Mouse (Mus musculus): ENCODE data around the gene Rheb. TPM values are rescaled to one million over a fixed set of nuclear protein-coding genes. Genes with fewer than 3 reads are reported as not detected.

Gene Rheb
- polyA plus RNA-seq, 1 experiment = 47.8 TPM

DNA sequence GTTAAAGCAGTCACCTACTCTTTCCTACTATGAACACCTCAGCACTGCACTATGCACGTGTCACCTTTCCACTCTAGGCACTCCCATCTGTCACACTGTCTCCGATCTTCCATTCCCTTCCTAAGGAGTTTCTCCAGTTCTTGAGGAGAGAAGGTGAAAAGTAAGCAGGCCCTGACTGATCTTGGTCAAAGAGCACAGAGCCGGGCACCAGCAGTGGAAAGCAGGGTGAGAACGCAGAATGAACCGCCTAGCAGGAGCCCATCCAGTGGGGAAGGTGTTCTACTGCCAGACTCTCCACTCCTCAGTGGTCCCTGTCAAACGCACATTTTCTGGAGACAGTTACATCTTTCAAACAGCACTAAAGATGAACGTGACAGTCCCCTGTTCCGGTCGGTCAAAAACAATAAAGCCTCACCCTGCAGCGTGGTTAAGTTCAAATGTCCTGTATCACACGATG lies 1.4 kb downstream of the Rheb start:
- TF ChIP-seq FOSL1 (IDR thresholded peaks at IDR 0.05; ENCODE audit: insufficient read depth, low read length, poor library complexity, severe bottlenecking) (no peak), USF1 (IDR thresholded peaks at IDR 0.05; ENCODE audit: low read depth) (no peak), CTCF (IDR thresholded peaks at IDR 0.05; ENCODE audit: control insufficient read depth, insufficient read depth, insufficient read length) (no peak), MAX (IDR thresholded peaks at IDR 0.05) (no peak), MYOD1 (IDR thresholded peaks at IDR 0.05; ENCODE audit: control insufficient read depth, insufficient read length, low read depth) (no peak), CEBPB (IDR thresholded peaks at IDR 0.05; ENCODE audit: low read depth) (no peak), MYOG (IDR thresholded peaks at IDR 0.05; ENCODE audit: control insufficient read depth, extremely low read depth, insufficient read length) (no peak)
- H3K27me3 ChIP-seq (ENCODE audit: control insufficient read depth, insufficient read depth, insufficient read length) = no peaks in the 10 kb centered on the region
- peaks cover 60% of the 10 kb centered on the region for H3K79me2 ChIP-seq (ENCODE audit: control insufficient read depth, insufficient read depth)
- H3ac ChIP-seq (ENCODE audit: control insufficient read depth, insufficient read length, low read depth) = peak overlapping the region; percentile 99
- H3K36me3 ChIP-seq (ENCODE audit: control insufficient read depth, insufficient read depth) = no peaks in the 10 kb centered on the region
- peak overlapping the region; percentile 92 for H3K4me3 ChIP-seq (ENCODE audit: insufficient read depth, poor library complexity, severe bottlenecking)
- peaks cover 58% of the 10 kb centered on the region for H3K79me3 ChIP-seq (ENCODE audit: low read depth)

- no peak overlapping the region for H3ac ChIP-seq (ENCODE audit: control insufficient read depth, insufficient read length, low read depth)
- peaks cover 98% of the 10 kb centered on the region for H3K79me3 ChIP-seq (ENCODE audit: low read depth)
- no peak overlapping the region for H3K4me3 ChIP-seq (ENCODE audit: insufficient read depth, poor library complexity, severe bottlenecking)
- no peaks in the 10 kb centered on the region for H3K36me3 ChIP-seq (ENCODE audit: control insufficient read depth, insufficient read depth)
- no peaks in the 10 kb centered on the region for H3K27me3 ChIP-seq (ENCODE audit: control insufficient read depth, insufficient read depth, insufficient read length)
- H3K79me2 ChIP-seq (ENCODE audit: control insufficient read depth, insufficient read depth) = peaks cover 100% of the 10 kb centered on the region
- TF ChIP-seq MAX (IDR thresholded peaks at IDR 0.05) (no peak), MYOD1 (IDR thresholded peaks at IDR 0.05; ENCODE audit: control insufficient read depth, insufficient read length, low read depth) (no peak), CEBPB (IDR thresholded peaks at IDR 0.05; ENCODE audit: low read depth) (no peak), USF1 (IDR thresholded peaks at IDR 0.05; ENCODE audit: low read depth) (no peak), MYOG (IDR thresholded peaks at IDR 0.05; ENCODE audit: control insufficient read depth, extremely low read depth, insufficient read length) (no peak)
Observed at GRCm38 (mm10) chr5:24834491-24834890, 7.9 kb downstream of the Rheb start.

- Histone ChIP-seq H3K27me3 (ENCODE audit: control insufficient read depth, insufficient read depth, insufficient read length) (no peaks in the 10 kb centered on the region), H3ac (ENCODE audit: control insufficient read depth, insufficient read length, low read depth) (no peak overlapping the region), H3K36me3 (ENCODE audit: control insufficient read depth, insufficient read depth) (no peaks in the 10 kb centered on the region), H3K79me2 (ENCODE audit: control insufficient read depth, insufficient read depth) (peaks cover 100% of the 10 kb centered on the region), H3K4me3 (ENCODE audit: insufficient read depth, poor library complexity, severe bottlenecking) (no peak overlapping the region), H3K79me3 (ENCODE audit: low read depth) (peaks cover 98% of the 10 kb centered on the region)
- no peak for TF ChIP-seq CEBPB (IDR thresholded peaks at IDR 0.05; ENCODE audit: low read depth)
- no peak for TF ChIP-seq MYOG (IDR thresholded peaks at IDR 0.05; ENCODE audit: control insufficient read depth, extremely low read depth, insufficient read length)
- TF ChIP-seq USF1 (IDR thresholded peaks at IDR 0.05; ENCODE audit: low read depth) = no peak
- no peak for TF ChIP-seq MAX (IDR thresholded peaks at IDR 0.05)
- no peak for TF ChIP-seq MYOD1 (IDR thresholded peaks at IDR 0.05; ENCODE audit: control insufficient read depth, insufficient read length, low read depth)
- no peak for TF ChIP-seq FOSL1 (IDR thresholded peaks at IDR 0.05; ENCODE audit: insufficient read depth, low read length, poor library complexity, severe bottlenecking)
- no peak for TF ChIP-seq CTCF (IDR thresholded peaks at IDR 0.05; ENCODE audit: control insufficient read depth, insufficient read depth, insufficient read length)
Observed at GRCm38 (mm10) chr5:24831912-24832311, 10.5 kb downstream of the Rheb start.

DNA sequence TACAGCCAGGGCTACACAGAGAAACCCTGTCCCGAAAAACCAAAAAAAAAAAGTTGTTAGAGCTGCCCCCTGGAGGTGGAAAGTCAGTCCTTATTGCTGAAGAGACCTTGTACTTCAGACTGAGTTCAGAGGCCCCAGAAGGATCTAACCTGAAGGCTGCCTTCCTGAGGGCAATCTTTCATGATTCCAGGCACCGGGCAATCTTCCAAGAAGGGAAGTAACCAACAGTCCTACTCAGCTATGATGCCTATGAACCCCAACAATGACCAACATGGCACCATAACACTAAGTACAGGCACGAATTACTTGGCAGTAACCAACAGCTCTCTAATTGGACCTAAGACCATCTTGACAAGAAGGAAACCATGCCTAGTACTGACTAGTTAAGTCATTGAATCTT lies 14.0 kb downstream of the Rheb start:
- Histone ChIP-seq H3K4me3 (ENCODE audit: insufficient read depth, poor library complexity, severe bottlenecking) (no peak overlapping the region), H3K36me3 (ENCODE audit: control insufficient read depth, insufficient read depth) (no peaks in the 10 kb centered on the region), H3K27me3 (ENCODE audit: control insufficient read depth, insufficient read depth, insufficient read length) (no peaks in the 10 kb centered on the region), H3K79me2 (ENCODE audit: control insufficient read depth, insufficient read depth) (peaks cover 100% of the 10 kb centered on the region), H3K79me3 (ENCODE audit: low read depth) (peaks cover 100% of the 10 kb centered on the region), H3ac (ENCODE audit: control insufficient read depth, insufficient read length, low read depth) (no peak overlapping the region)
- TF ChIP-seq FOSL1 (IDR thresholded peaks at IDR 0.05; ENCODE audit: insufficient read depth, low read length, poor library complexity, severe bottlenecking) = no peak
- TF ChIP-seq MYOD1 (IDR thresholded peaks at IDR 0.05; ENCODE audit: control insufficient read depth, insufficient read length, low read depth) = no peak
- TF ChIP-seq MYOG (IDR thresholded peaks at IDR 0.05; ENCODE audit: control insufficient read depth, extremely low read depth, insufficient read length) = no peak
- no peak for TF ChIP-seq CEBPB (IDR thresholded peaks at IDR 0.05; ENCODE audit: low read depth)
- no peak for TF ChIP-seq MAX (IDR thresholded peaks at IDR 0.05)
- no peak for TF ChIP-seq USF1 (IDR thresholded peaks at IDR 0.05; ENCODE audit: low read depth)
- TF ChIP-seq CTCF (IDR thresholded peaks at IDR 0.05; ENCODE audit: control insufficient read depth, insufficient read depth, insufficient read length) = no peak

DNA sequence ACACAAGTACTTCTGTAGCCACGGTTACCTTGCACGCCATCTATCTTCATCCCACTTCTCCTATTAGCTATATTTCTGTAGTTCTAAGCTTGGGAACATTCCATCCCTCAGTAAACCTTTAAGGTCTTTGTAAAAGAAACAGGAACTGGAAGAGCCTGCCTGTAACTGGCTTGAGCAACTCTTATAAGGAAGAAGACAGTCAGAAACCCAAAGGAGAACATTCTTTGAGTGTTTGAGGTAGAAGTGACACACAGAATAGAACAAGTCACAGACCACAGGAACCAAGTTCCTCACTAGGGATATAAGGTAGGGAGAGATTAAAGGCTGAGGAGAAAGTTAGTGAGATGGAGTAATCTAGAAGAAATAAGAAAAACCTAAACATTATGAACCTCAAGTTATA lies 15.3 kb downstream of the Rheb start:
- no peaks in the 10 kb centered on the region for H3K36me3 ChIP-seq (ENCODE audit: control insufficient read depth, insufficient read depth)
- H3K4me3 ChIP-seq (ENCODE audit: insufficient read depth, poor library complexity, severe bottlenecking) = no peak overlapping the region
- no peaks in the 10 kb centered on the region for H3K27me3 ChIP-seq (ENCODE audit: control insufficient read depth, insufficient read depth, insufficient read length)
- TF ChIP-seq CEBPB (IDR thresholded peaks at IDR 0.05; ENCODE audit: low read depth) = no peak
- TF ChIP-seq FOSL1 (IDR thresholded peaks at IDR 0.05; ENCODE audit: insufficient read depth, low read length, poor library complexity, severe bottlenecking) = no peak
- no peak for TF ChIP-seq MAX (IDR thresholded peaks at IDR 0.05)
- no peak for TF ChIP-seq MYOD1 (IDR thresholded peaks at IDR 0.05; ENCODE audit: control insufficient read depth, insufficient read length, low read depth)
- TF ChIP-seq MYOG (IDR thresholded peaks at IDR 0.05; ENCODE audit: control insufficient read depth, extremely low read depth, insufficient read length) = no peak
- no peak for TF ChIP-seq CTCF (IDR thresholded peaks at IDR 0.05; ENCODE audit: control insufficient read depth, insufficient read depth, insufficient read length)
- TF ChIP-seq USF1 (IDR thresholded peaks at IDR 0.05; ENCODE audit: low read depth) = no peak
- H3K79me3 ChIP-seq (ENCODE audit: low read depth) = peaks cover 96% of the 10 kb centered on the region
- H3K79me2 ChIP-seq (ENCODE audit: control insufficient read depth, insufficient read depth) = peaks cover 100% of the 10 kb centered on the region
- H3ac ChIP-seq (ENCODE audit: control insufficient read depth, insufficient read length, low read depth) = no peak overlapping the region
